Mouse (Mus musculus) midbrain, postnatal 0 days (tissue): ENCODE measurements around the gene Arl9. TPM values are rescaled to one million over a fixed set of nuclear protein-coding genes. Genes with fewer than 3 reads are reported as not detected.
"Not testable (repeated sequence)": the region's sequence is repeated elsewhere in the genome, so short reads cannot be mapped to it uniquely, and the experiment has no call there.

ENCODE experiments used
- ATAC-seq: fragments of 200-750 bp; cut with Nextera tagmentation; 2 replicates; pipeline ENCODE4 v1.8.0; 2017; ENCODE audit warnings: moderate number of reproducible peaks, mild to moderate bottlenecking, moderate TSS enrichment, moderate library complexity; ENCODE audit not compliant: low FRiP score
- DNase-seq: peaks from one replicate; pipeline ENCODE4 v3.0.0-alpha.2; 2015; ENCODE audit warnings: low spot score
- H3K27ac ChIP-seq: fragments of 300-500 bp; sonication (generic); 2 replicates; pipeline ENCODE4 v1.5.1; 2014; ENCODE audit warnings: low read depth, mild to moderate bottlenecking, low read length, mixed read lengths
- H3K27me3 ChIP-seq: fragments of 300-500 bp; sonication (generic); 2 replicates; pipeline ENCODE4 v1.6.1; 2014; ENCODE audit warnings: low read length, control low read depth, mixed read lengths; ENCODE audit not compliant: insufficient read depth
- H3K36me3 ChIP-seq: fragments of 300-500 bp; sonication (generic); 2 replicates; pipeline ENCODE4 v1.6.1; 2014; ENCODE audit warnings: low read length, control low read depth, mixed read lengths; ENCODE audit not compliant: insufficient read depth
- H3K4me1 ChIP-seq: fragments of 300-500 bp; sonication (generic); 2 replicates; pipeline ENCODE4 v1.6.1; 2014; ENCODE audit warnings: mild to moderate bottlenecking, control low read depth, antibody characterized with exemption, low read length, mixed read lengths; ENCODE audit not compliant: insufficient read depth
- H3K4me2 ChIP-seq: fragments of 300-500 bp; sonication (generic); 2 replicates; pipeline ENCODE4 v1.6.1; 2014; ENCODE audit warnings: low read depth, mild to moderate bottlenecking, low read length, mixed read lengths; ENCODE audit not compliant: poor library complexity, severe bottlenecking
- H3K4me3 ChIP-seq: fragments of 300-500 bp; sonication (generic); 2 replicates; pipeline ENCODE4 v1.5.1; 2014; ENCODE audit warnings: low read depth, mild to moderate bottlenecking, low read length, moderate library complexity
- H3K9ac ChIP-seq: fragments of 300-500 bp; sonication (generic); replicated peaks from 2 replicates; pipeline ENCODE4 v1.6.1; 2014; ENCODE audit warnings: mild to moderate bottlenecking, low read length, moderate library complexity, mixed read lengths; ENCODE audit not compliant: poor library complexity, severe bottlenecking
- H3K9me3 ChIP-seq: fragments of 300-500 bp; sonication (generic); 2 replicates; pipeline ENCODE4 v1.6.1; 2016; ENCODE audit warnings: low read length, control low read depth
- CTCF ChIP-seq: IDR thresholded peaks from 2 replicates; pipeline ENCODE4 v1.5.1; 2016; ENCODE audit warnings: antibody characterized with exemption, mild to moderate bottlenecking
- WGBS: fragments of 180-500 bp; shearing (Covaris S2); extraction: QIAGEN DNeasy Blood & Tissue Kit; methylation state at CpG from one replicate; pipeline ENCODE4 v1.1.7; 2014; 5-methylcytosine and 5-hydroxymethylcytosine counted together
- polyA plus RNA-seq: library from polyadenylated mRNA; unstranded; fragments of >200 nt; fragmentation: Nextera tagmentation; extraction: Ambion mirVana; gene quantifications from 2 replicates; pipeline ENCODE4 v1.2.1, GENCODE M21; 2015
- total RNA-seq: library from RNA; depleted of rRNA; stranded (reverse); fragments of >200 nt; gene quantifications from 2 replicates; pipeline ENCODE4 v1.2.3, GENCODE M21; 2014

Gene Arl9
- total and polyA plus RNA-seq, 2 experiments from 2014 or later, result not detected

DNA sequence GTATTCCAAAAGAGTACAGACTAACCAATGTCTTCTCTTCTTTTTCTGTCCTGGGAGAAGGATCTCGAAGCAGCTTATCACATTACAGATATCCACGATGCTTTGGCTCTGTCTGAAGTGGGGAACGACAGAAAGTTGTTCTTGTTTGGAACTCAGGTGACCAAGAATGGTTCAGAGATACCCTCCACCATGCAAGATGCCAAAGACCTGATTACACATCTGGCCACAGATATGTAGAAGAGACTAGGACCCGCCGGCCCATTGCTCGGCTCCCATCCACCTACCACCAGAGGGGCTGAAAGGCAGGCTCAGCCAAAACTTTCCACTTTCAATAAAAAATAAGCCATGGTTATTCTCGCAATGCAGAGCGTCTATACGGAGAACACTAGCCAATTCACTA lies 6.5 kb downstream of the Arl9 start:
- Histone ChIP-seq H3K27me3 (no peaks in the 10 kb centered on the region), H3K9me3 (no peaks in the 10 kb centered on the region)

GRCm38 (mm10) chr5:77011082-77011481 lies 7.2 kb downstream of the Arl9 start:
- Histone ChIP-seq H3K4me2 (no peak overlapping the region), H3K4me3 (no peak overlapping the region), H3K9ac (no peak overlapping the region), H3K9me3 (no peaks in the 10 kb centered on the region), H3K27ac (no peak overlapping the region), H3K27me3 (no peaks in the 10 kb centered on the region), H3K36me3 (no peaks in the 10 kb centered on the region), H3K4me1 (no peaks in the 10 kb centered on the region)
- WGBS, result 69% methylated on average over 3 of the region's 3 CpGs
- DNase-seq (no peak), ATAC-seq (no peak)
- no peak for TF ChIP-seq CTCF

More for the DNA sequence above, 6.5 kb downstream of the Arl9 start:
- Histone ChIP-seq H3K36me3 (no peaks in the 10 kb centered on the region), H3K4me3 (no peak overlapping the region), H3K27ac (no peak overlapping the region), H3K4me1 (no peaks in the 10 kb centered on the region), H3K9ac (no peak overlapping the region), H3K4me2 (no peak overlapping the region)
- 91% methylated on average over 9 of the region's 9 CpGs for WGBS
- no peak for ATAC-seq
- DNase-seq, result no peak
- TF ChIP-seq CTCF, result no peak

DNA sequence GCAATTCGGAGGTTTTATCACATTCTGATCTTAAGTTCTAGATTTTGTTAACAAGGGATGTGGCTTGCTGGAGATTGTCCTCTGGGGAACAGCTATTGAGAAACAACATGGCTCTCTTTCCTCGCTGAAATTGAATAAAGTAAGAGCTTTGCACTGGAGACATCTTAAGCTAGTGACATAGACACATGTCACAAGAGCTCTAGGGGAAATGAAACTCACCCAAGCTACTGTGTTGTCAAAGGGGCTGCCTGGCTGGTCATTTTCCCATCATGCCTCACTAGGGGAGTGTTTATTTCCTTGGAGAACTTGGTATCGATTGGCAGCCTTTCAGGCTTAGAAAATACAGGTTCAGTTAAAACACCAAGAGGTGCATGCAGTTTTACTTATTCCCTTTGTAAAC lies 9.3 kb downstream of the Arl9 start:
- ATAC-seq (no peak), DNase-seq (no peak)
- no peaks in the 10 kb centered on the region for H3K4me1 ChIP-seq
- no peaks in the 10 kb centered on the region for H3K9me3 ChIP-seq
- no peaks in the 10 kb centered on the region for H3K36me3 ChIP-seq
- no peak overlapping the region for H3K4me3 ChIP-seq
- 79% methylated on average over 3 of the region's 3 CpGs for WGBS
- no peak overlapping the region for H3K27ac ChIP-seq
- H3K9ac ChIP-seq, result no peak overlapping the region
- no peak for TF ChIP-seq CTCF
- no peak overlapping the region for H3K4me2 ChIP-seq
- no peaks in the 10 kb centered on the region for H3K27me3 ChIP-seq

DNA sequence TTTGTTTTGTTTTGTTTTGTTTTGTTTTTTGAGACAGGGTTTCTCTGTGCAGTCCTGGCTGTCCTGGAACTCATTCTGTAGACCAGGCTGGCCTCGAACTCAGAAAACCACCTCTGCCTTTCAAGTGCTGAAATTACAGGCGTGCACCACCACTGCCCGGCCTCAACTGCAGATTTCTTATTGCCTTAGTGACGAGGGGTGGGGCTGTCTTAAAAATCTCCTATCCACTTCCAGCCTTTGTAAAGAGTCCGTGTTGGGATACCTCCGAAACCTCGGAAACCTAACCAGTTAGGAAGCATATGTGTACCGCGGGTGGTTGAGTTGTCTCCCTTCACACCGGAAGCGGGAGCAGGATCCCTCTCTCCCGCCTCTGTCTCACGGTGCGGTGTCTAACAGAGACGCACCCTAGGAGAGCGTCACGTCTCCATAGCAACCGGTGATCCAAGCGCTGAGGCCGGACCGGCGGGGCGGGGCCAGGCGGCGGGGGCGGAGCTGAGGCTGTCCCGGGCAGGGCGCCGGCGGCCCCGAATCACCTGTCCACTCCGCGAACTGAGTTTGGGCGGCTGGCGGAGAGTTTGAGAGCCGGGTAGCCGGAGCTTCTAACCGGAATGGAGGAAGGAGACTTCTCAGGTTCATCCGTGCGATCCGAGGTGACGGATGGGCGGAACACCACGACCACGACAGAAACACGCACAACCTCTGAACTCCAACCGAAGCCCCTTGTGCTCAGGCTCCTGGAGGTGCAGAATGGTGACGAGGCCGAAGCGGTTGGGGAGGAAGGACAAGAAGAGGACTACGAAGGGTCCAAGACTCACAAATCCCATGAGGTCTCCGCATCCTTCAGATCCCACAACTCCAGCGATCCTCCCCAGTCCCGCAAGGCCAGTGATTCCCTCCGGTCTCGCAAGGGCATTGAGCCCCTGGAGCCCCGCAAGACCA lies 12.0 kb downstream of the Arl9 start, which contains the start of gene Thegl:
Gene Thegl, plus strand, starts transcription at position 480 of the 939 bp plus-strand sequence.
- 9% methylated on average over 54 of the region's 57 CpGs for WGBS
- H3K27ac ChIP-seq, result no peak within 1 kb of the TSS
- H3K4me3 ChIP-seq, result peak within 1 kb of the TSS; percentile 58
- ATAC-seq (peak; percentile 94), DNase-seq (peak; percentile 80)
- peak within 1 kb of the TSS; percentile 42 for H3K9ac ChIP-seq
- no peaks in the 10 kb centered on the region for H3K27me3 ChIP-seq
- peak within 1 kb of the TSS; percentile 79 for H3K4me2 ChIP-seq
- no peaks in the 10 kb centered on the region for H3K36me3 ChIP-seq
- no peaks in the 10 kb centered on the region for H3K4me1 ChIP-seq
- no peaks in the 10 kb centered on the region for H3K9me3 ChIP-seq
- no peak for TF ChIP-seq CTCF

GRCm38 (mm10) chr5:77028034-77028433 lies 24.2 kb downstream of the Arl9 start:
- no peak for TF ChIP-seq CTCF
- no peaks in the 10 kb centered on the region for H3K27me3 ChIP-seq
- 88% methylated on average over 3 of the region's 3 CpGs for WGBS
- no peaks in the 10 kb centered on the region for H3K9me3 ChIP-seq
- H3K4me3 ChIP-seq, result no peak overlapping the region
- H3K4me1 ChIP-seq, result no peaks in the 10 kb centered on the region
- no peak overlapping the region for H3K9ac ChIP-seq
- DNase-seq (no peak), ATAC-seq (no peak)
- no peak overlapping the region for H3K27ac ChIP-seq
- no peak overlapping the region for H3K4me2 ChIP-seq
- no peaks in the 10 kb centered on the region for H3K36me3 ChIP-seq

DNA sequence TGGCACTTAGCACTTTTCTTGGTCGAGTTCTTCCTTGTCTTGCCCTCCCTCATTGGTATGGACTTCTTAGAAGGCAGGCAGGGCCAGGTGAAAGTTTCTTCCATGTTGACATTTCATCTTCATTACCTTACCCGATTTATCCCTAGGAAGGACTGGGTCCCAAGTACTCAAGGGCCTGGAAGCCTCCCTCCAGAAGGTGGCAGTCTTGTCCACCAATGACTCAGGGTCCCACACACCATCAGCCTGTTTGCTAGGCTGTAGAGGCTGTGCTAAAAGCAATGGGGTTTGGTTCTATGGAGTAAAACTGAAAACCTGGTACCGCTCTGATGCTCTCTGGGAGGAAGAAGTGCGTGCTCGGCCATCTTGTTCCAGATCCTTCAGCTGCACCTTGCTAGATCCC lies 25.9 kb downstream of the Arl9 start:
- no peak overlapping the region for H3K27ac ChIP-seq
- H3K4me2 ChIP-seq, result no peak overlapping the region
- H3K27me3 ChIP-seq, result no peaks in the 10 kb centered on the region
- H3K9ac ChIP-seq, result no peak overlapping the region
- no peaks in the 10 kb centered on the region for H3K36me3 ChIP-seq
- ATAC-seq, result no peak
- H3K4me1 ChIP-seq, result no peaks in the 10 kb centered on the region
- H3K9me3 ChIP-seq, result no peaks in the 10 kb centered on the region
- peak; percentile 55 for TF ChIP-seq CTCF
- WGBS, result 67% methylated on average over 5 of the region's 5 CpGs
- DNase-seq, result peak; percentile 15
- H3K4me3 ChIP-seq, result no peak overlapping the region

GRCm38 (mm10) chr5:77035101-77035500 lies 31.2 kb downstream of the Arl9 start:
- not testable (repeated sequence) for H3K36me3 ChIP-seq, H3K4me1 ChIP-seq, H3K27ac ChIP-seq, H3K9ac ChIP-seq, H3K4me3 ChIP-seq, H3K4me2 ChIP-seq, DNase-seq, H3K9me3 ChIP-seq, H3K27me3 ChIP-seq, ATAC-seq
